Mouse (Mus musculus): ENCODE measurements at regions not wholly inside any gene's neighbourhood (a gene's known extent, or its start where the extent isn't known, plus 50 kb on each side); places are given as distances from the start of the nearest gene placed in this dataset.

GRCm38 (mm10) chr10:98678234-98678633, 236.0 kb upstream of the Atp2b1 start:
- TF ChIP-seq CTCF (IDR thresholded peaks at IDR 0.05; ENCODE audit: control insufficient read depth, insufficient read depth, insufficient read length) (no peak), MYOG (IDR thresholded peaks at IDR 0.05; ENCODE audit: control insufficient read depth, extremely low read depth, insufficient read length) (no peak), MAX (IDR thresholded peaks at IDR 0.05) (no peak), USF1 (IDR thresholded peaks at IDR 0.05; ENCODE audit: low read depth) (no peak), CEBPB (IDR thresholded peaks at IDR 0.05; ENCODE audit: low read depth) (peak; percentile 21)

All from C2C12 (cell line).